Mouse (Mus musculus) hindbrain, embryonic 12.5 days (tissue): Measurements from ENCODE around the gene Ppp3r1. TPM values are rescaled to one million over a fixed set of nuclear protein-coding genes. Genes with fewer than 3 reads are reported as not detected.
"Not testable (repeated sequence)": the region's sequence is repeated elsewhere in the genome, so short reads cannot be mapped to it uniquely, and the experiment has no call there.

Experiments used
- ATAC-seq: fragments of 200-750 bp; cut with Nextera tagmentation; 2 replicates; pipeline ENCODE4 v1.8.0; 2017; ENCODE audit warnings: moderate TSS enrichment; ENCODE audit not compliant: low FRiP score
- H3K27ac ChIP-seq: fragments of 300-500 bp; sonication (generic); 2 replicates; pipeline ENCODE4 v1.5.1; 2016; ENCODE audit warnings: mild to moderate bottlenecking
- H3K27me3 ChIP-seq: fragments of 300-500 bp; sonication (generic); 2 replicates; pipeline ENCODE4 v1.6.1; 2016; ENCODE audit warnings: mild to moderate bottlenecking
- H3K36me3 ChIP-seq: fragments of 300-500 bp; sonication (generic); 2 replicates; pipeline ENCODE4 v1.6.1; 2016; ENCODE audit warnings: mild to moderate bottlenecking
- H3K4me1 ChIP-seq: fragments of 300-500 bp; sonication (generic); 2 replicates; pipeline ENCODE4 v1.6.1; 2016
- H3K4me2 ChIP-seq: fragments of 300-500 bp; sonication (generic); replicated peaks from 2 replicates; pipeline ENCODE4 v1.6.1; 2016; ENCODE audit warnings: mild to moderate bottlenecking
- H3K4me3 ChIP-seq: fragments of 300-500 bp; sonication (generic); 2 replicates; pipeline ENCODE4 v1.5.1; 2016; ENCODE audit warnings: mild to moderate bottlenecking
- H3K9ac ChIP-seq: fragments of 300-500 bp; sonication (generic); 2 replicates; pipeline ENCODE4 v1.6.1; 2016; ENCODE audit warnings: mild to moderate bottlenecking, moderate library complexity
- H3K9me3 ChIP-seq: fragments of 300-500 bp; sonication (generic); replicated peaks from 2 replicates; pipeline ENCODE4 v1.6.1; 2016; ENCODE audit warnings: mild to moderate bottlenecking
- whole genome bisulfite sequencing: fragments of 180-500 bp; shearing (Covaris S2); methylation state at CpG from one replicate; pipeline ENCODE4 v1.1.7; 2016; 5-methylcytosine and 5-hydroxymethylcytosine counted together
- polyA plus RNA-seq: library from polyadenylated mRNA; unstranded; fragments of >200 nt; fragmentation: Nextera tagmentation; extraction: Ambion mirVana; gene quantifications from 2 replicates; pipeline ENCODE4 v1.2.1, GENCODE M21; 2016

The Ppp3r1 gene
- polyA plus RNA-seq, 1 experiment from 2014 or later = 123 TPM

- H3K9ac ChIP-seq = peak within 1 kb of the TSS; percentile 70
- under 1% methylated on average over 56 of the region's 65 CpGs for WGBS
- peaks cover 18% of the 10 kb centered on the region for H3K36me3 ChIP-seq
- peak within 1 kb of the TSS; percentile 61 for H3K4me2 ChIP-seq
- peak; percentile 99 for ATAC-seq
- H3K27ac ChIP-seq = peak within 1 kb of the TSS; percentile 73
- H3K4me3 ChIP-seq = peak within 1 kb of the TSS; percentile 89
- no peaks in the 10 kb centered on the region for H3K27me3 ChIP-seq
- no peaks in the 10 kb centered on the region for H3K9me3 ChIP-seq
- H3K4me1 ChIP-seq = peaks cover 22% of the 10 kb centered on the region
Measured at GRCm38 (mm10) chr11:17211258-17212140, 52.4 kb downstream of the Ppp3r1 start, which contains the start of gene Pno1. Gene Pno1, minus strand, starts transcription at chr11:17211568.

- peaks cover 22% of the 10 kb centered on the region for H3K4me1 ChIP-seq
- no peaks in the 10 kb centered on the region for H3K27me3 ChIP-seq
- 3% methylated on average over 10 of the region's 10 CpGs for WGBS
- peak overlapping the region; percentile 70 for H3K9ac ChIP-seq
- ATAC-seq = no peak
- peak overlapping the region; percentile 89 for H3K4me3 ChIP-seq
- no peaks in the 10 kb centered on the region for H3K9me3 ChIP-seq
- H3K27ac ChIP-seq = peak overlapping the region; percentile 73
- H3K36me3 ChIP-seq = peaks cover 16% of the 10 kb centered on the region
- H3K4me2 ChIP-seq = peak overlapping the region; percentile 61
Measured at GRCm38 (mm10) chr11:17212141-17212495, 53.1 kb downstream of the Ppp3r1 start.

- WGBS = 78% methylated on average over 5 of the region's 5 CpGs
- Histone ChIP-seq H3K4me2 (peak overlapping the region; percentile 61), H3K9me3 (no peaks in the 10 kb centered on the region), H3K27ac (no peak overlapping the region), H3K36me3 (peaks cover 11% of the 10 kb centered on the region), H3K4me3 (peak overlapping the region; percentile 89), H3K27me3 (no peaks in the 10 kb centered on the region), H3K9ac (no peak overlapping the region), H3K4me1 (peaks cover 22% of the 10 kb centered on the region)
- no peak for ATAC-seq
Measured at GRCm38 (mm10) chr11:17212903-17213509, 53.9 kb downstream of the Ppp3r1 start.

GRCm38 (mm10) chr11:17215475-17215874 is 56.4 kb downstream of the Ppp3r1 start:
- H3K4me2 ChIP-seq = no peak overlapping the region
- no peak overlapping the region for H3K4me3 ChIP-seq
- H3K4me1 ChIP-seq = peaks cover 18% of the 10 kb centered on the region
- 91% methylated on average over 3 of the region's 3 CpGs for WGBS
- no peak overlapping the region for H3K27ac ChIP-seq
- H3K27me3 ChIP-seq = no peaks in the 10 kb centered on the region
- no peak for ATAC-seq
- no peaks in the 10 kb centered on the region for H3K36me3 ChIP-seq
- H3K9me3 ChIP-seq = no peaks in the 10 kb centered on the region
- H3K9ac ChIP-seq = no peak overlapping the region

GRCm38 (mm10) chr11:17221126-17221525 is 62.1 kb downstream of the Ppp3r1 start:
- no peak for ATAC-seq
- Histone ChIP-seq H3K9ac (no peak overlapping the region), H3K4me1 (no peaks in the 10 kb centered on the region), H3K36me3 (peaks cover 11% of the 10 kb centered on the region), H3K9me3 (no peaks in the 10 kb centered on the region), H3K27ac (no peak overlapping the region), H3K4me2 (no peak overlapping the region), H3K27me3 (no peaks in the 10 kb centered on the region), H3K4me3 (no peak overlapping the region)
- 95% methylated on average over 8 of the region's 8 CpGs for WGBS

- Histone ChIP-seq H3K4me1 (no peaks in the 10 kb centered on the region), H3K27ac (no peak overlapping the region), H3K4me2 (no peak overlapping the region), H3K27me3 (no peaks in the 10 kb centered on the region), H3K9me3 (no peaks in the 10 kb centered on the region), H3K4me3 (no peak overlapping the region), H3K9ac (no peak overlapping the region; the same call in 1 of the 2 replicates), H3K36me3 (peaks cover 23% of the 10 kb centered on the region)
- ATAC-seq = no peak
- WGBS = 79% methylated on average over 5 of the region's 5 CpGs
Measured at GRCm38 (mm10) chr11:17232792-17233191, 73.7 kb downstream of the Ppp3r1 start.

GRCm38 (mm10) chr11:17236449-17237037 is 77.5 kb downstream of the Ppp3r1 start:
- 91% methylated on average over 5 of the region's 5 CpGs for WGBS
- Histone ChIP-seq H3K36me3 (peaks cover 12% of the 10 kb centered on the region), H3K4me2 (no peak overlapping the region), H3K9ac (no peak overlapping the region), H3K4me1 (no peaks in the 10 kb centered on the region), H3K27ac (no peak overlapping the region), H3K4me3 (no peak overlapping the region), H3K27me3 (no peaks in the 10 kb centered on the region), H3K9me3 (no peaks in the 10 kb centered on the region)
- no peak for ATAC-seq

- not testable (repeated sequence) for H3K27me3 ChIP-seq, ATAC-seq, H3K27ac ChIP-seq, H3K4me3 ChIP-seq, H3K9ac ChIP-seq, H3K36me3 ChIP-seq, H3K4me1 ChIP-seq, H3K9me3 ChIP-seq, H3K4me2 ChIP-seq
- 95% methylated on average over 5 of the region's 5 CpGs for WGBS
Measured at GRCm38 (mm10) chr11:17238598-17238997, 79.5 kb downstream of the Ppp3r1 start.

- ATAC-seq = no peak
- Histone ChIP-seq H3K4me1 (no peaks in the 10 kb centered on the region), H3K9ac (no peak overlapping the region)
Measured at GRCm38 (mm10) chr11:17248715-17249114, 89.7 kb downstream of the Ppp3r1 start.

More at GRCm38 (mm10) chr11:17248715-17249114, 89.7 kb downstream of the Ppp3r1 start:
- no peak overlapping the region for H3K27ac ChIP-seq
- H3K36me3 ChIP-seq = no peaks in the 10 kb centered on the region
- H3K27me3 ChIP-seq = no peaks in the 10 kb centered on the region
- no peak overlapping the region for H3K4me2 ChIP-seq
- H3K4me3 ChIP-seq = no peak overlapping the region
- no peaks in the 10 kb centered on the region for H3K9me3 ChIP-seq

Other genes with a start within 250 kb of the Ppp3r1 start
- 1.5 and 1.9 TPM in 2 replicates for gene Fbxo48, start 207.9 kb upstream of the Ppp3r1 start, polyA plus RNA-seq
- 40.5 and 44.5 TPM in 2 replicates for gene Cnrip1, start 107.7 kb upstream of the Ppp3r1 start, polyA plus RNA-seq
- gene Plek, start 106.9 kb upstream of the Ppp3r1 start, polyA plus RNA-seq = 4.9 and 5.0 TPM in 2 replicates
- gene Wdr92, start 22.8 kb downstream of the Ppp3r1 start, polyA plus RNA-seq = 26.0 and 26.3 TPM in 2 replicates
- 59.9 and 64.9 TPM in 2 replicates for gene Pno1, start 52.3 kb downstream of the Ppp3r1 start, polyA plus RNA-seq
- 108 and 110 TPM in 2 replicates for gene C1d, start 98.3 kb downstream of the Ppp3r1 start, polyA plus RNA-seq